Mouse (Mus musculus) mouse embryonic stem cell (cell line): Measurements from ENCODE around the gene Galns.
"Not testable (repeated sequence)": the region's sequence is repeated elsewhere in the genome, so short reads cannot be mapped to it uniquely, and the experiment has no call there.

Experiments
- in situ Hi-C, 2 experiments: fragments of 300-500 bp; cut with MboI; formaldehyde crosslinking; loops; 1 replicate in 1 of 2; 3 replicates in 1 of 2; pipeline ENCODE4 v1.14.3; 2019 to 2020; ENCODE audit warnings: low sequenced_read_pairs in 2 of 2, low pct_unique_long_range_greater_than_20kb in 1 of 2, mixed read lengths in 1 of 2; ENCODE audit not compliant: unreplicated experiment in 1 of 2

The Galns gene

GRCm38 (mm10) chr8:122574264-122574663, 37.0 kb downstream of the Galns start:
- in situ Hi-C loops: no loop called here

- in situ Hi-C loops: no loop called here
Measured at GRCm38 (mm10) chr8:122573577-122573976, 37.7 kb downstream of the Galns start.

GRCm38 (mm10) chr8:122573176-122573575, 38.1 kb downstream of the Galns start:
- in situ Hi-C loops: not testable (repeated sequence)

GRCm38 (mm10) chr8:122572751-122573150, 38.5 kb downstream of the Galns start:
- in situ Hi-C loops: no loop called here

- in situ Hi-C loops: no loop called here
Measured at GRCm38 (mm10) chr8:122571750-122572267, 39.5 kb downstream of the Galns start.

- in situ Hi-C loops: no loop called here
Measured at GRCm38 (mm10) chr8:122571153-122571552, 40.1 kb downstream of the Galns start.

- in situ Hi-C loops: loop anchor here in 1 of 2 experiments (5.0 kb wide), 1 partner anchor 68 kb away; no protein-coding TSS in a partner anchor
Measured at GRCm38 (mm10) chr8:122569996-122570395, 41.3 kb downstream of the Galns start.

- in situ Hi-C loops: loop anchor here in 1 of 2 experiments (5.0 kb wide), 1 partner anchor 67 kb away; no protein-coding TSS in a partner anchor
Measured at GRCm38 (mm10) chr8:122569329-122569728, 41.9 kb downstream of the Galns start.

- in situ Hi-C loops: loop anchor here in 1 of 2 experiments (5.0 kb wide), 1 partner anchor 67 kb away; no protein-coding TSS in a partner anchor
Measured at GRCm38 (mm10) chr8:122568881-122569309, 42.4 kb downstream of the Galns start.

- in situ Hi-C loops: loop anchor here in 1 of 2 experiments (5.0 kb wide), 1 partner anchor 66 kb away; no protein-coding TSS in a partner anchor
Measured at GRCm38 (mm10) chr8:122568109-122568504, 43.2 kb downstream of the Galns start.

GRCm38 (mm10) chr8:122567361-122568108, 43.7 kb downstream of the Galns start, which contains the start of gene Cdt1:
Gene Cdt1, plus strand, starts transcription at chr8:122568015.
- in situ Hi-C loops: loop anchor here in 1 of 2 experiments (5.0 kb wide), 1 partner anchor 65 kb away; no protein-coding TSS in a partner anchor

- in situ Hi-C loops: loop anchor here in 1 of 2 experiments (5.0 kb wide), 1 partner anchor 64 kb away; no protein-coding TSS in a partner anchor
Measured at GRCm38 (mm10) chr8:122566766-122567165, 44.5 kb downstream of the Galns start.

GRCm38 (mm10) chr8:122564363-122565352, 46.6 kb downstream of the Galns start:
- in situ Hi-C loops: loop anchor here in 1 of 2 experiments (5.0 kb wide), 1 partner anchor 62 kb away; no protein-coding TSS in a partner anchor

GRCm38 (mm10) chr8:122561199-122561598, 50.1 kb downstream of the Galns start:
- in situ Hi-C loops: no loop called here

GRCm38 (mm10) chr8:122558671-122559349, 52.5 kb downstream of the Galns start:
- in situ Hi-C loops: no loop called here

- in situ Hi-C loops: no loop called here
Measured at GRCm38 (mm10) chr8:122557248-122558038, 53.8 kb downstream of the Galns start.
